Mouse (Mus musculus): ENCODE results near the gene Sox2. TPM values are rescaled to one million over a fixed set of nuclear protein-coding genes. Genes with fewer than 3 reads are reported as not detected.

The Sox2 gene
- polyA plus RNA-seq, 1 experiment = 26.5 TPM

- DNase-seq = no peak
- TF ChIP-seq POLR2A (IDR thresholded peaks at IDR 0.05; ENCODE audit: borderline replicate concordance, insufficient read depth, low read length) (no peak), CTCF (IDR thresholded peaks at IDR 0.05; ENCODE audit: borderline replicate concordance, insufficient read depth, low read depth, low read length) (no peak)
- 15% methylated on average over 15 of the region's 15 CpGs for WGBS
- H3K27me3 ChIP-seq (ENCODE audit: control insufficient read depth, insufficient read depth, low read length) = no peaks in the 10 kb centered on the region; the same call in 1 of the 2 replicates
- no peaks in the 10 kb centered on the region for H3K4me1 ChIP-seq (ENCODE audit: control insufficient read depth, insufficient read depth, low read length)
- peak overlapping the region; percentile 34 for H3K4me3 ChIP-seq (replicated peaks; ENCODE audit: insufficient read depth, low read depth, low read length)
- no peak overlapping the region for H3K27ac ChIP-seq (ENCODE audit: insufficient read depth, low read length)
Observed at GRCm38 (mm10) chr3:34692394-34692745, 42.2 kb downstream of the Sox2 start.

Data from cerebellum, adult 2 months (tissue).